Mouse (Mus musculus): ENCODE data around the gene Nhlrc1.

DNA sequence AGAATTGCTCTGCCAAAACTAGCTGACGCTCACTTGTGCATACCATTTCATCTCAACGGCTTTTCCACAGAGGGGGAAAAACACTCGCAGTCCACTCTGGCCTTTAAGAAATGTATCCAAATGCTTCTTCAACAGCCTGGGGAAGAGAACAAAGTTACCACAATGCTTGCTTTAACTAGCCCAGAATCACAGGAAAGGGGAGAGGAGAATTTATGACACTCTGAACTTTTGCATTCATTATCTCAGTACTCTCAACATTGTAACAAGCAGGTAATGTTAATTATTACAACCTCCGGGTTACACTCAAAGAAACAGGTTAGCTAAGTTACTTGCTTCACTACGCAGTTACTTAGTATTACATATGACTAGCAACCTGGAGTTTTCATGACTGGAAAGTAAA, 25.4 kb upstream of the Nhlrc1 start:
- no peak for TF ChIP-seq MAFK (IDR thresholded peaks at IDR 0.05; ENCODE audit: insufficient read depth, low read depth, low read length)
- no peak for TF ChIP-seq ZC3H11A (IDR thresholded peaks at IDR 0.05; ENCODE audit: borderline replicate concordance, low read depth, low read length)
- TF ChIP-seq CHD2 (IDR thresholded peaks at IDR 0.05; ENCODE audit: low read depth, low read length), result no peak
- TF ChIP-seq ZNF384 (IDR thresholded peaks at IDR 0.05; ENCODE audit: low read depth, low read length), result no peak
- no peak for TF ChIP-seq HCFC1 (IDR thresholded peaks at IDR 0.05; ENCODE audit: borderline replicate concordance, insufficient read depth, low read length)

Data from ES-E14 (cell line).